ENCODE assay signal across 8 mouse cellular contexts in genomic region chr7:67758506-67758857, GRCm38 (mm10). TPM values are rescaled to one million over a fixed set of nuclear protein-coding genes. Genes with fewer than 3 reads are reported as not detected.
DNase-seq lines count a peak whose midpoint lies in the region; ATAC-seq and TF ChIP-seq lines count a peak whose summit lies in the region.

No protein-coding gene starts in this region.

- H3K27ac ChIP-seq in liver, embryonic 12.5 days: no peak overlapping the region

- 0 out of 2 replicates have a peak, but pooled peaks cover 6% of the 10 kb centered on the region for H3K9me3 ChIP-seq in E14TG2a.4 (ENCODE audit: low read length)
- no peaks in the 10 kb centered on the region for H3K9me3 ChIP-seq in liver, embryonic 12.5 days (replicated peaks)

- H3K4me3 ChIP-seq in E14TG2a.4 (replicated peaks; ENCODE audit: low read length): peak overlapping the region; percentile 84
- H3K4me3 ChIP-seq in liver, embryonic 12.5 days: peak overlapping the region; percentile 55

- peak overlapping the region; percentile 81 for H3K4me2 ChIP-seq in liver, embryonic 12.5 days

- DNase-seq in cerebellum, adult 9-10 months: peak; percentile 8
- DNase-seq in cerebellum, postnatal 4 days (ENCODE audit: low spot score in 2 of 2): no peak
- peak; percentile 67 for DNase-seq in gastrocnemius, postnatal 25 days
- no peak for DNase-seq in urinary bladder, postnatal 14 days (ENCODE audit: low spot score)
- DNase-seq in left cerebral cortex, adult 8-10 months (ENCODE audit: low spot score in 2 of 2): no peak

- no peaks in the 10 kb centered on the region for H3K36me3 ChIP-seq in E14TG2a.4 (ENCODE audit: insufficient read depth, low read length)
- H3K36me3 ChIP-seq in liver, embryonic 12.5 days: no peaks in the 10 kb centered on the region

- H3K9ac ChIP-seq in liver, embryonic 12.5 days: no peak overlapping the region

- TF ChIP-seq CTCF in E14TG2a.4 (conservative IDR thresholded peaks at IDR 0.05; ENCODE audit: low read length): no peak

- 5% methylated on average over 19 of the region's 19 CpGs for WGBS in liver, embryonic 12.5 days (ENCODE audit: insufficient replicate concordance)

- peaks cover 63% of the 10 kb centered on the region for H3K27me3 ChIP-seq in E14TG2a.4 (ENCODE audit: insufficient read depth, low read length)
- peaks cover 69% of the 10 kb centered on the region for H3K27me3 ChIP-seq in liver, embryonic 12.5 days (replicated peaks)

- H3K4me1 ChIP-seq in E14TG2a.4 (replicated peaks; ENCODE audit: low read depth, low read length): peaks cover 3% of the 10 kb centered on the region; the same call in 1 of the 2 replicates
- peaks cover 15% of the 10 kb centered on the region for H3K4me1 ChIP-seq in liver, embryonic 12.5 days

- no peak for ATAC-seq in liver, embryonic 12.5 days
- no peak for ATAC-seq in monocyte, adult 5-6 weeks (replicated peaks; ENCODE audit: insufficient number of reproducible peaks, low FRiP score, low TSS enrichment, poor library complexity, severe bottlenecking)

RNA-seq across cellular contexts. Expression of gene Synm, which starts 1.1 kb away (rescaled TPM):
- 100 to 1,000 TPM; 216 to 239 TPM for total RNA-seq in gastrocnemius, postnatal 25 days (2021)
- 0.13 and 0.17 TPM in 2 replicates for polyA plus RNA-seq in liver, embryonic 12.5 days (2016; fragmentation: Nextera tagmentation; extraction: Ambion mirVana)
- total RNA-seq in monocyte, adult 5-6 weeks (2017): 0.53 TPM in 1 of 3 replicates, not detected in the others
- total RNA-seq in left cerebral cortex, adult 8-10 months (2022): 10 to 100 TPM; 18.3 to 20.8 (median 19.8) TPM

Comparison
In these comparisons a context has a peak if more than half of its experiments do, and no peak if none do; other contexts are left out.
1. DNase-seq: peak in cerebellum, adult 9-10 months (single experiment) and gastrocnemius, postnatal 25 days (single experiment); none in cerebellum, postnatal 4 days (0 of 2), urinary bladder, postnatal 14 days (single experiment) and left cerebral cortex, adult 8-10 months (0 of 2).
2. RNA of gene Synm, which starts 1.1 kb away (total RNA-seq): 216 to 239 TPM in gastrocnemius, postnatal 25 days and 18.3 to 20.8 TPM in left cerebral cortex, adult 8-10 months; 0.53 TPM in monocyte, adult 5-6 weeks; every median in the first group is over 10 times any median in the second.